Mouse (Mus musculus): ENCODE results near the gene Ywhah.
"Not testable (repeated sequence)": the region's sequence is repeated elsewhere in the genome, so short reads cannot be mapped to it uniquely, and the experiment has no call there.

Gene Ywhah

GRCm38 (mm10) chr5:33011132-33012106 lies 7.2 kb upstream of the Ywhah start:
- DNase-seq (ENCODE audit: low read depth, low spot score): no peak

DNA sequence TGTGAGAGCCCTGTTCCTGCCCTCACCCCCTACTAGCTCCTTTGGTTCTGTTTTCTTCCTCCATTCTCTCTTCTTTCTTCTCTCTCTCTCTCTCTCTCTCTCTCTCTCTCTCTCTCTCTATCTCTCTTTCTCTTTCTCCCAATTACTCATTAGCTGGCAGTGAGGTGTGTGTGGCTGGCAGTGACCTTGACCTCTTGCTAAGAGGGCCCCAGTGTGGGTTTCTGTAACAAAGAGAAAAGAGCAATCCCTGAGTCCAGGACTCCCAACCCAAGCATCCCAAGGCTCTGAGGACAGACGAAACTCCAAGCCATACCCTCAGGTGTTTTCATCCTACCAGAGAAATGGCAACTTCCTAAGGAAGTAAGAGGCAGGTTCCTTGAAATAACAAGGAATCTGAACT lies 4.5 kb upstream of the Ywhah start:
- no peak for DNase-seq (ENCODE audit: low read depth, low spot score)

- no peak for DNase-seq (ENCODE audit: low read depth, low spot score)
Observed at GRCm38 (mm10) chr5:33015579-33015978, 3.0 kb upstream of the Ywhah start.

DNA sequence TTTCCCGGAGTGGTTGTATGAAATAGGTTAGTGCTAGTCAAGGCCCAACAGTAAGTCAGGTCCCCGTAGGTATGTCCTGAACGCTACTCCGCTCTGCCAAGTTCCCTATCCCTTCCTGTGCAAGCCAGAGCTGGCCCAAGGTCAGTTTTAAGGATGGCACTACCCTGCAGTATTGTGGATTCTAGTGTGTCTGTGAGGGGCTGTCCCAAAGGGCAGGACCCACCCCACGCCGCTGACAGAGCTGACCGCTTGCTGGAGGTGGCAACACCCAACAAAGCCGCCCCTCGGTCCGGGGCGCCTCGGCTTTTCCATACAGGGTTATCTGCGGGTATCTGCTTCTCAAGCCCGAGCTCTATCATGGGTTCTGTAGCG lies 441 bp upstream of the Ywhah start:
- DNase-seq (ENCODE audit: low read depth, low spot score): no peak

DNA sequence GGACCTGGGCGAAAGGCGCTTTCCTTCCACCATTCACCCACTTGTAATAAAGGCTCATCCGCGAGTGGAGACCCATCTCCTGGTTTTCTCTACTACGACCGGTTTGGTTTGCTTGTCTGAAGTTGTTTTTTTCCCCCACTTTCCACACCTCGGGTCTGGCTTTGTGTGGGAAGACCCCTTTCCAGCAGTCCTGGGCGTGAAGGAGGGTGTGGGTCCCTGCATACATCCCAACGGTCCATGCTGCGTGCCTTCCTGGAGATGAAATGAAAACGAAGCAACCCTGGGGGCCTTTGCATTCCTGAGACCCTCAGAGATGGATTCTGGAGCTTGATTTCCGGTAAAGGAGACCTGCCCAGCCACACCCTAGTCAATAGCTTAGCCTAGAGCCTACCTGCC lies 808 bp downstream of the Ywhah start:
- DNase-seq (ENCODE audit: low read depth, low spot score): no peak

DNA sequence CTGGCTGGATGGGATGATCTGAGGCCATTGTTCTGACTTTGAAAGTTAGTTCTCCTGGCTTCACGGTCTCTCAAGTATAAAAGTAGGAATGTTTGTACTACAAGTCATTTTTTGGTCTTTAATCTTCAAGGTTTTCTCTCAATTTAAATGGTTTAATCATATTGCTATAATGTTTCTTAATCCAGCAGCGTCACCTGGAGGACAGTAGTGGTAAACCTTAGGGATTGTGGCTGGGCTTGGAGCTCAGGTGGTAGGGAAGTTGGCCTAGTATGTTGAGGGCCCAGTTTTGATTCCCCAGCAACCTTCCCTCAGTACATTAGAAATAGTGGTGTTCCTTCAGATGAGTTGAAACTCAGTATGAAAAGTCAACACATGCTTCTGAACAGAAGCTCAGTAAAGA lies 3.0 kb downstream of the Ywhah start:
- no peak for DNase-seq (ENCODE audit: low read depth, low spot score)

DNA sequence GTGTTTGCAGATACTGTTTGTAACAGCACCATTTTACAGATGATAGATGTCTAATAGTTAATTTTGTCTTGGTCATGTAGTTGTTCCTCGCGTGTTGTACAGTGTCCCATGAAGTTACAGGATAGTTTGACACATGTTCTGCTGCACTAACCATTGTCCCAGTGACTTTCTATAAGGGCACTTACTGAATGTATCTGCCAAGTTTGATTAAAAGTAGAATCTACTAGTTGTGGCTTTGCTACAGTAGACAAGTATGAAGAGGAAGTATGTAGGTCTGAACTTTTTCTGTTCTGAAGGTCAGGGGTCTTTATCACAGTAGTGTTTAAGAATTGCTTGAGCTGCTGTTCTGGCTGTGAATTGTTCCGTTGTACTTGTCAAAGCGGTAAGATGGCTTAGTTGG lies 4.7 kb downstream of the Ywhah start:
- no peak for DNase-seq (ENCODE audit: low read depth, low spot score)

GRCm38 (mm10) chr5:33024474-33024873 lies 5.9 kb downstream of the Ywhah start:
- DNase-seq (ENCODE audit: low read depth, low spot score): no peak

- DNase-seq (ENCODE audit: low read depth, low spot score): no peak
Observed at GRCm38 (mm10) chr5:33028656-33029055, 10.0 kb downstream of the Ywhah start.

DNA sequence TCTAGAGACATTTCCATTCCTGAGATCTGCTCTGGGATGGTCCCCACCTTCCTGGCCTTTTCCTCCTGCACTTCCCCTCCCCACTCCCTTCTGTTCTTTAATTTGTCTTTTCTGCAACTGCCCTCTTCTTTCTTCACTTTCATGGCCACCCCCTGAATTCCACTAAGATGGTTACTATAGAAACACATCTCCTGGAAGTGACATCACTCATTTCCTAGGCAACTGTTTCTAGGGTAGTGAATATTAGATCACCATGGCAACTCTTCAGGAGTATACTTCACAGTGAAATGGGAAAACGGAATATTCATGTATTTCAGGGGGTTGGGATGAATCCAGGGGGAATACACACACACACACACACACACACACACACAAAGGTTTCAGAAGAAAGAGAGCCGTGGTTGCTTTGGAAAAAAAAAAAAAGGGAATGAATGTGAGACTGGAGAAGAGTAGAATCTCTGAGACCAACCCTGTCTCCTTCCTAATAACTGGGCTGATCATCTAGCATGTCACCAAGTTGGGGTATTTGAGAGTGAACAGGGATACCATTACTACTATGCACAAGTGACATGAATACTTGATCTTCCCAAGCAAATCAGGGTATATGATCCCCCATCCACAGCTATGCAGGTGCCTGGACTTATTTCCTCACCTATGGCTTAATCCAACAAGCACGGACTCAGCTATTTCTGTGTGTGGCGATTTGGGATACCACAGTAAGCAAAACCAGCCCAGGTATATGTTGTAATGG lies 12.0 kb downstream of the Ywhah start:
- DNase-seq (ENCODE audit: low read depth, low spot score): peak; percentile 89

DNA sequence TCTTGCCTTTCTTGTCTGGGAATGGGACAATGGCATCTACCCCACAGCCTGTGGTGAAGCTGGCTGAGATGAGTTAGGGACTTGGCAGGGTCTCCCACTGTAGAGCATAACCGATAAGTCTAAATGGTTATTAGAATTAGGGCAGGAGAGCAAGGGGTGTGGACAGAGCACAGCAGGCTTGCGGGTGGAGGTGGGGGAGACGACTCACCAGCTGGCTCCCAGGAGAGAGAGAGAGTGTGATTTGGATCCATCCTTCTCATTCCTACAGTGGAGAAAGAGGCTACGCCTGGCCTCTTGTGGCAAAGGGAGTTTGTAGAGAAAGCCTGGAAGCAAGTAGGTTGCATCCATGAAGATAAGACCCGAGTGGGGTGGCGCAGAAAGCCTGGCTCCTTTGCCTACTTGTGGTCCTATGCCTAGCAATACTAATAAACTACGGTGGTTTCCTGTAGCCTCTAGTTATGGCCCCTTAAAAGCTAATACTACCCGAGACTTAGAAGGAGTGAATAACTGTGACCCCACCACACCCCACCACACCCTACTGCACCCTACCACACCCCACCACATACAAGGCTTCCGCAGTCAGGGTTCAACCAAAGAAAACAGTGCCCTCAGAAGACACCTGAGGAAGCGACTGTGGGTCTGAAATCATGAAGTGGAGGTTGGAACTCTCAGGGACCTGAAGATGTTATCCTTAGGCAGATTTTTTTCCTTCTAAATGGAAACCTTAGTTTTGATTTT lies 13.6 kb downstream of the Ywhah start:
- no peak for DNase-seq (ENCODE audit: low read depth, low spot score)

- peak; percentile 57 for DNase-seq (ENCODE audit: low read depth, low spot score)
Observed at GRCm38 (mm10) chr5:33033121-33033520, 14.5 kb downstream of the Ywhah start.

GRCm38 (mm10) chr5:33033633-33034032 lies 15.0 kb downstream of the Ywhah start:
- not testable (repeated sequence) for DNase-seq (ENCODE audit: low read depth, low spot score)

DNA sequence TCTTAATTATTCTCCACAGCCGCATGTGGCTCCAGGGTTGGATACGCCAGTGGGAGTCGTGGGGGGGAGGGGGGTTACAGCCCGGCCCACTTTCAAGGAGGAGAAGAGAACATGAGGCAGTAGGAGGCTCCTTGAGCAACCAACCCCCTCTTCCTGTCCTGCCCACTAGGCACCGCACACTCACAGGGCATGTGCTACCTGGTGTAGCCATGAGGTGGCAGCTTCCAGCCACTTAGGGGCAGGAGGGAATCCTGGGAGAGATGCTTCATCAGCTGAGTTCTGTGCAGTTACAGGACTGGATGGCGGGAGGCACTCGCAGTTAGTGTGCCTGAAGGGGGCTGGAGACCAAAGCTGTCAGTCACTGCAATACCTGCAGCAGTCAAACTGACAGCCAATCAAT lies 15.5 kb downstream of the Ywhah start:
- DNase-seq (ENCODE audit: low read depth, low spot score): no peak

- no peak for DNase-seq (ENCODE audit: low read depth, low spot score)
Observed at GRCm38 (mm10) chr5:33034916-33035315, 16.3 kb downstream of the Ywhah start.

DNA sequence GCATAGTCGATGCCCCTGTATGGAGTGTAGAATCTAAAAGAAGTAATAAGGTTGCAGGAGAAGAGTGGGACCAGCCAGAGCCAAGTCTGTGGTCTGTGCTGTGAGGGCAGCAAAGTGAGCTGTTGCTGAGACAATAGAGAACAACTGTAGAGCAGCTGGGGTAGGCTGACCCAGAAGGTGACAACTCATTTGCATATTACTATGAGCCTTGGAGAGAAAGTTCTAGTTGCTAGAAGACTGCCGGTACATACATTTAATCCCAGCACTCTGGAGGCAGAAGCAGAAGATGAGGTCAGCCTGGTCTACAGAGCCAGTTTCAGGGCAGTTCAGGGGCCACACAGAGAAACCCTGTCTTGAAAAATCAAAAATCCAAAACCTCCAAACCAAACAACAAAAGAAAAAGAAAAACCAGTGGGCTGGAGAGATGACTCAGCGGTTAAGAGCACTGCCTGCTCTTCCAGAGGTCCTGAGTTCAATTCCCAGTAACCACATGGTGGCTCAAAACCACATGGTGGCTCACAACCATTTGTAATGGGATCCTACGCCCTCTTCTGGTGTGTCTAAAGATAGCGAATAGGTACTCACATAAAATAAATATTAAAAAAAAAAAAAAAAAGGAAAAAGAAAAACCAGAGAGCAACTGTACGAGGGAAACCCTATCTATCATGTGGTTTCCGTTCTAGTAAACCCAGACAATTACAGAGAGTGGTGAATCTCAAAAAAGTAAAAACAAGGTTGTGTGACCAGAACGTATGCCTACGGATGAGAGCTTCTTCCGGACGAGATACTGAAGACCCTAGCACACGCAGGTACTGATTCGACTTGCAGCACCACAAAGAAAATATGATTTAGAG lies 20.3 kb downstream of the Ywhah start:
- DNase-seq (ENCODE audit: low read depth, low spot score): no peak

DNA sequence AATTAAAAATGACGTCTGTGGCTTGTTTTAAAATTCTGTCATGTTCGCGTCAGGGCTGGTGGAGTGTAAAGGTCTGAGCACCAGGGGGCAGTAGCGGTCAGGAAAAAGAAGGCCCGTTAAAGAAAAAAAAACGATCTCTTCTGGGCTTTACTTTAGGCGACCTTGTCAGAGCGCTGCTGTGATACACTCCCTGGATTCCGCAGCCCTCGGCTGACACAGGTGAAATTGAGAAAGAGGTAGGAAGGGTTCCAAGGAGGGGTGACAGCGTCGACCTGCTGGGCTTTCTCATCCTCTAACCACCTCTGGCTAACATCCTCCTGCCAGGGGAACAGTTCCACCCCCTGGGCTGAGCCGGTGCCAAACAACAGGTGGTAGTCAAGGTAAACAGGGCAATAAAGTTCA lies 20.9 kb downstream of the Ywhah start:
- DNase-seq (ENCODE audit: low read depth, low spot score): no peak

DNA sequence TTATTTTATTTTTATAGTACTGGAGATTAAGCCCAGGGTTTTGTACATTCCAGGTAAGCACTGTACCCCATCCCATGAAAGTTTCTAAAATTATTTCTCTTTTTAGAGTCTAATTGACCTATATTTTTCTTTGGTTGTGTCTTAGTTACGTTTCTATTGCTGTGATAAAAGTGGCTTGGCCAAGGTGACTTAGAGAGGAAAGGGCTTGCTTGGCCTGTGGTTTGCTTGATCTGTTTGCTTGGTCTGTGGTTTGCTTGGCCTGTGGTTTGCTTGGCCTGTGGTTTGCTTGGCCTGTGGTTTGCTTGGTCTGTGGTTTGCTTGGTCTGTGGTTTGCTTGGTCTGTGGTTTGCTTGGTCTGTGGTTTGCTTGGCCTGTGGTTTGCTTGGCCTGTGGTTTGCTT lies 22.1 kb downstream of the Ywhah start:
- not testable (repeated sequence) for DNase-seq (ENCODE audit: low read depth, low spot score)

DNA sequence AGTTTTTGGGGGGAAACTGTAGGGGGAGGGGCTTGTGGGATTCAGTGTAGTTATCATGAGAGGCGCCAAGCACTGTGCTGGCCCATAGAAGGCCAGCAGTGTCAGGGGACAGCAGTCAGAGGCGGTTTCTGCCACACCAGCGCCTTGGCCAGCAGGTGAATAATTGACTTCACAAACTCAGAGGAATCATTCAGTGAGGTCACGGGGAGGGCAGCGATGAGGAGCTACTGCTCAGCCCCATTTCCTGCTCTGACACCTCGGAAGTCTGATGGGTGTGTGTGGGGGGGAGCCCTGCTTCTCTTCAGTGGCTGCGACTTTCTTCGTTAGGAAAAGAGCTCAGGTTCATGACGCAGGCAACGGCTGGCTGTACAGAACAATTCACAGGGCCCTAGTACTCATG lies 24.8 kb downstream of the Ywhah start:
- no peak for DNase-seq (ENCODE audit: low read depth, low spot score)

- DNase-seq (ENCODE audit: low read depth, low spot score): no peak
Observed at GRCm38 (mm10) chr5:33044636-33045315, 26.2 kb downstream of the Ywhah start.

DNA sequence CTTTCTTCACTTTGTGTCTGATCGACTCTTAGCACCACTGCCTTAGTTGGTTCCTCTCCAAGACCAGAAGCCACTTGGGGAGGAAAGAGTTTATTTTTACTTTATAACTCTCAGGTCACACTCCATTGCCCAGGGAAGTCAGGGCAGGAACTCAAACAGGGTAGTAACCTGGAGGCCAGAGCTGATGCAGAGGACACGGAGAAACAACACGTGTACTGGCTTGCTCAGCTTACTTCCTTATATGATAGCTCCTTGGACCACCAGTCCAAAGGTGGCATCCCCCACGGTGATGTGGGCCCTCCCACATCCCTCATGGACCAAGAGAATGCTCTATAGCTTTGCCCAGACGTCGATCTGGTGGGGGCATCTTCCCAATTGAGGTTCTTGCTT lies 26.7 kb downstream of the Ywhah start:
- DNase-seq (ENCODE audit: low read depth, low spot score): no peak
